Mouse (Mus musculus) embryo, embryonic 10 days (tissue): Measurements from ENCODE around the gene Gm49380.
A peak's percentile ranks its signal among the peaks of the same experiment; 100 is the strongest.

Experiments used
- DNase-seq: peaks from one replicate; pipeline ENCODE4 v3.0.0-alpha.2; 2015; ENCODE audit warnings: low spot score

Gene Gm49380

GRCm38 (mm10) chr9:44046426-44046825, 66.9 kb downstream of the Gm49380 start:
- no peak for DNase-seq

- no peak for DNase-seq
Measured at GRCm38 (mm10) chr9:44045884-44046272, 67.4 kb downstream of the Gm49380 start.

GRCm38 (mm10) chr9:44045158-44045883, 68.0 kb downstream of the Gm49380 start:
- no peak for DNase-seq

- DNase-seq = peak; percentile 24
Measured at GRCm38 (mm10) chr9:44044426-44045157, 68.7 kb downstream of the Gm49380 start.

- no peak for DNase-seq
Measured at GRCm38 (mm10) chr9:44043708-44044425, 69.4 kb downstream of the Gm49380 start.

GRCm38 (mm10) chr9:44042836-44043707, 70.2 kb downstream of the Gm49380 start, which contains the start of gene Thy1:
Gene Thy1, plus strand, starts transcription at chr9:44043384.
- DNase-seq = peak; percentile 57

- DNase-seq = no peak
Measured at GRCm38 (mm10) chr9:44042396-44042680, 71.0 kb downstream of the Gm49380 start.

- no peak for DNase-seq
Measured at GRCm38 (mm10) chr9:44041511-44042395, 71.5 kb downstream of the Gm49380 start.

- DNase-seq = no peak
Measured at GRCm38 (mm10) chr9:44037106-44037505, 76.2 kb downstream of the Gm49380 start.

- DNase-seq = no peak
Measured at GRCm38 (mm10) chr9:44033957-44034727, 79.2 kb downstream of the Gm49380 start.

GRCm38 (mm10) chr9:44033317-44033716, 80.0 kb downstream of the Gm49380 start:
- DNase-seq = no peak

- no peak for DNase-seq
Measured at GRCm38 (mm10) chr9:44031946-44032345, 81.4 kb downstream of the Gm49380 start.

- no peak for DNase-seq
Measured at GRCm38 (mm10) chr9:44031079-44031478, 82.2 kb downstream of the Gm49380 start.

- no peak for DNase-seq
Measured at GRCm38 (mm10) chr9:44030646-44031045, 82.7 kb downstream of the Gm49380 start.

- DNase-seq = no peak
Measured at GRCm38 (mm10) chr9:44029580-44030236, 83.6 kb downstream of the Gm49380 start.

GRCm38 (mm10) chr9:44024096-44024495, 89.2 kb downstream of the Gm49380 start:
- DNase-seq = no peak

GRCm38 (mm10) chr9:44022100-44022847, 91.0 kb downstream of the Gm49380 start:
- DNase-seq = no peak

GRCm38 (mm10) chr9:44020001-44020400, 93.3 kb downstream of the Gm49380 start:
- no peak for DNase-seq

GRCm38 (mm10) chr9:44017846-44018245, 95.5 kb downstream of the Gm49380 start:
- DNase-seq = no peak
